Mouse (Mus musculus) embryonic fibroblast, embryonic 13.5 days (primary cell): ENCODE data around the gene Cds1. TPM values are rescaled to one million over a fixed set of nuclear protein-coding genes. Genes with fewer than 3 reads are reported as not detected.

ENCODE experiments used
- H3K27ac ChIP-seq: 2 replicates; pipeline ENCODE4 v1.5.1; 2012; ENCODE audit warnings: low read length, control low read depth, inconsistent platforms; ENCODE audit not compliant: insufficient read depth
- H3K4me1 ChIP-seq: 2 replicates; pipeline ENCODE4 v1.6.1; 2011; ENCODE audit warnings: low read length; ENCODE audit not compliant: control insufficient read depth, insufficient read depth
- H3K4me3 ChIP-seq: 2 replicates; pipeline ENCODE4 v1.5.1; 2011; ENCODE audit warnings: mild to moderate bottlenecking, control low read depth, low read length; ENCODE audit not compliant: insufficient read depth
- CTCF ChIP-seq: IDR thresholded peaks from 2 replicates; pipeline ENCODE4 v1.5.1; 2011; ENCODE audit warnings: mild to moderate bottlenecking, control low read depth, low read length, moderate library complexity, borderline replicate concordance; ENCODE audit not compliant: insufficient read depth
- POLR2A ChIP-seq: IDR thresholded peaks from 2 replicates; pipeline ENCODE4 v1.6.1; 2011; ENCODE audit warnings: low read depth, mild to moderate bottlenecking, control low read depth, low read length, moderate library complexity
- polyA plus RNA-seq: library from polyadenylated mRNA; stranded (reverse); fragments of >200 nt; gene quantifications from 2 replicates; pipeline ENCODE4 v1.2.4, GENCODE M21; 2011; ENCODE audit warnings: low read depth; ENCODE audit not compliant: missing spikeins, insufficient read length

The Cds1 gene
- polyA plus RNA-seq, 1 experiment, result 3.1 TPM

DNA sequence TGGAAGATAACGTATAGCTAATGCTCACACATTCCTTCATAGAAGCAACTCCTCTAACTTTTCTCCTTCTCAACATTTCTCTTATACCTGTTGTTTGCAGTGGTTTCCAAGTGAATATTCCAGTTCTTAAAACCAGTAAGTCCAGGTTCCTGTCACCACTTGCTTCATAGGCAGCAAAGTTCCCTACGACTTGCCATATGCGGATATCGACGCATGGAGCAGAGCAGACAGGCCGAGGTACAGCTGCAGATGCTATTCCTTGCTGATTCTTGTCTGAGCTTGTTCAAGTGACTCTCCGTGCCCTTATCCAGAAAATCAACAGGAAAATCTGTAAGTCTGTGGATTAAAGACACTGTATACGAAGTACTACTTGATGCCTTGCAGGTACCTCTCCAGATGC, 22.5 kb upstream of the Cds1 start:
- TF ChIP-seq CTCF (no peak), POLR2A (no peak)
- Histone ChIP-seq H3K27ac (no peak overlapping the region), H3K4me1 (no peaks in the 10 kb centered on the region), H3K4me3 (no peak overlapping the region)

DNA sequence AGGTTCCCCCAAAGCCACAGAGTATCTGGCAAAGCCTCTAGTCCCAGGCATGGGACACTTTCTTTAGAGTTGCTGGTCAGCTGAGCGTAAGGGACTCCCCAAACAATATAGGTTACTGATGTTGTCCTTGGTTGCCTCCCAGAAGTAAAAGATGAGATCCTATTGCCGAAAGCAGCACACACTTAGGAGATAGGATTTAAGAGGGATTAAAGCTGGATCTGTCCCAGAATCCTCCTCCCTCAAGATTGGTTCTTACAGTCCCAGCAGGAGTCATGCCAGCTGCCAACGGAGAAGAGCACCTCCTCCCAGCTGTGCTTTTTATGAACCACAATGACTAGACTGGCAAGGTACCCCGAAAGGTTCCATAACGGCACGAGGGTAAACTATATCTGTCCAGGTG, 20.0 kb upstream of the Cds1 start:
- Histone ChIP-seq H3K4me1 (no peaks in the 10 kb centered on the region), H3K27ac (no peak overlapping the region), H3K4me3 (no peak overlapping the region)
- TF ChIP-seq POLR2A (no peak), CTCF (no peak)

DNA sequence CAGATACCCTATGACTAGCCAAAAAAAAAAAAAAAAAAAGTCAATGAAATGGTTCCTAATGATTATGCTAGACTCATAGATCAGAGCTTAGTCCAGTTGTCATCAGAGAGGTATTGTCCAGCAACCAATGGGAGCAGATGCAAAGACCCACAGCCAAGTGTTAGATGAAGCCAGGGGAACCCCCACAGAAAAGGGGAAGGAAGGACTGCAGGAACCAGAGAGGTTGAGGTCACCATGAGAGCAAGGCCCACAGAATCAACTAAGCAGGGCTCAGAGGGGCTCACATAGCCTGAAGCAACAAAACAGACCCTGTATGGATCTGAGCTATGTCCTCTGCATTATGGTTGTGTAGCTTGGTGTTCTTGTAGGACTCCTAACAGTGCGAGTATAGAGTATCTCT, 11.2 kb upstream of the Cds1 start:
- Histone ChIP-seq H3K4me3 (no peak overlapping the region), H3K27ac (no peak overlapping the region), H3K4me1 (no peaks in the 10 kb centered on the region; the same call in 1 of the 2 replicates)
- TF ChIP-seq POLR2A, result no peak
- TF ChIP-seq CTCF, result no peak

DNA sequence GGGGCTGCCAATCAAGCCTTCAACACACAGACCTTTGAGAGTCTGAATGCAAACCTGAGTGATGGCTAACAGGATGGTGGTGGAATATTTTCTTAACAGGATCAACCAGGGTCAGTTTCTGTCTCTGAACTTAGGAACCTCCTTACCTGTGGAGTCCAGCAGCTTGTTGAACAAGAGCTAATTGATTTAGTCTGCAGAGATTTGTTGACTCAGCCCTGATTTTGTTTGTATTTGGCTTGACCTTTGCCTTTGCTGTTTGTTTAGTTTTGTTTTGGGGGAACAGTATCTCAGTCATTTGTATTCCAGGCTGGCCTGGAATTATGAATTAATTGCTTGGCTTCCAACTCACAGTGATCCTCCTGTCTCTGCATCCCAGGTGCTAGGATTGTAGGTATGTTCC, 7.3 kb upstream of the Cds1 start:
- no peak overlapping the region for H3K4me3 ChIP-seq
- no peaks in the 10 kb centered on the region; the same call in 1 of the 2 replicates for H3K4me1 ChIP-seq
- no peak overlapping the region for H3K27ac ChIP-seq
- no peak for TF ChIP-seq POLR2A
- TF ChIP-seq CTCF, result no peak

DNA sequence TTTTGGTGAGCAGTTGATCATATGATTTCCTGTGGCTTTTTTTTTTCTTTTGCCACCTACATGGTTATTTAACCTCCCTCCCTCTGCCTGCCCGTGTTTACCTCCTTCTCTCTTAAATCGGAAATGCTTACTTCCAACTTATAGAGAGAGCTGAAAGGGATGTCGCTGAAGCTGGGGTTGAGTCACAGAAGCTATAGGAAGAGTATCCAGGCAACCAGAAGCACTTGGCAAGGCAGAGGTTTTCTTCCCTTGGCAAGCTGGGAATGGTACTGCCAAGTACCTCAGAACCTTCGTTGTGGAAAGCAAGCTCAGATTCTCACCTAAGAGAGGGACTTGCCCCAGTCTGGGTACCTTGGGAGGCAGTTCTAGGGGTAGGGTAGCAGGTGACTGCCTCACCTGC, 3.2 kb upstream of the Cds1 start:
- H3K27ac ChIP-seq, result no peak overlapping the region
- TF ChIP-seq CTCF (no peak), POLR2A (no peak)
- peaks cover 5% of the 10 kb centered on the region; the same call in 1 of the 2 replicates for H3K4me1 ChIP-seq
- no peak overlapping the region for H3K4me3 ChIP-seq

DNA sequence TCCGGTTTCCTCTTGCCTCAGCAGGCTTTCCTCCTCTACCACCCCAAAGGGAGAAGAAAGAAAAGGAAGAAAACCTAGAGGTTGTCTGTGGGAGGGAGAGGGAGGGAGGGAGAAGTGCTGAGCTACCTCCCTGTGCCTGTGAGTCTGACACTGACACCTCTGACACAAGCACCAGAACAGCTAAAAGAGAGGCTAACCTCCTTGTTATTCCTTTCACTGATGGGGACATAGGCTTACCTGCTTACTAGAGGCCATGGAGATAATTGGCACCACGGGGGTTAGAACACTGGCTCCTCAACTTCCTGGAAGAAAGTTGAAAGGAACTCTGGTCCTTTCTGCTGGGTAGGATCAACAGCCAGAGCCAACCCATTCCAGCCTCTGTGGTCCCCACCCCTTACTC, 1.4 kb upstream of the Cds1 start:
- H3K4me3 ChIP-seq, result no peak overlapping the region
- TF ChIP-seq CTCF (no peak), POLR2A (no peak)
- H3K4me1 ChIP-seq, result peaks cover 5% of the 10 kb centered on the region; the same call in 1 of the 2 replicates
- no peak overlapping the region for H3K27ac ChIP-seq

DNA sequence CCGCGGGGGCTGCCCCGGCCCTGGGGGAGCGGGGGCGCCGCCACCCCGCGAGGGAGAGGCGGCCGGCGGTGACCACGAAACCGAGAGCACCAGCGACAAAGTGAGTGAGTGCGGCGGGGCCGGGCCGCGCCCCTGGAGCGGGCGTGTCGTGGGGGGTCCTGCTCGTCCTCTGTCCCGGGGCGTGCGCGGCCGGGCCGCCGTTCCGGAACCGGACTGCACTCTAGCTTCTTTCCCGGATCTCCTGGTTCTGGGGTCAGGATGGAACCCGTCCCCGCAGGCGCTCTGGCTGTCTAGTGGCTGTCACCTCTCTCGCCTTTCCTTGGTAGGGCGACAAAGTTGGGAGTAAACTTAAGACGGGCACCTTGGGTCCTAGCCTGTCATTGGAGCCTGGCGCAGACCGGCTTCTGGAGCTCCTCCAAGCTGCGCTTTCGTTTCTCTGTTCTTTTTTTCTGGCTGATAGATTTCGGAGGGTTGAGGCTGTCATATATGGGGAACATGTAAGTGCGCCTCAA, 516 bp downstream of the Cds1 start:
- Histone ChIP-seq H3K4me3 (peak overlapping the region; percentile 42), H3K4me1 (peaks cover 5% of the 10 kb centered on the region; the same call in 1 of the 2 replicates), H3K27ac (no peak overlapping the region)
- no peak for TF ChIP-seq CTCF
- no peak for TF ChIP-seq POLR2A

DNA sequence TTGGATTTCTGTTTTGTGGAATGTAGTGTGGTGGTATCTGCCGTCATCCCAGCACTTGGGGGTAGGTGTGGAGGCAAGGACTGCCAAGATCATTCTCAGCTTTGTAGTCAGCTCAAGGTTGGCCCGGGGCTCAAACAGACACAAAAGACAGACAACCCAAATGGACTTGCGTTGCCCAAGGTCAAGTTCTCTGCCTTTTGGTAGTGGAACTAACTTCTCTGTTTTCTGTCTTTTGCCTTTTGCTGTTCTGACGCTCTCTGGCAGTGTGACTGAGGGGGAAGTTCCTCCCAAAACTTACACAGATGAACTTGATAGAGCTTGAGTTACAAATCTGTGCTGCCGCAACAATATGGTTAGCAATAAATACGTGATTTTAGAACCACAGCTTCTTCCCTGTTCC, 1.3 kb downstream of the Cds1 start:
- Histone ChIP-seq H3K4me3 (peak overlapping the region; percentile 3), H3K27ac (no peak overlapping the region), H3K4me1 (peaks cover 5% of the 10 kb centered on the region; the same call in 1 of the 2 replicates)
- no peak for TF ChIP-seq POLR2A
- TF ChIP-seq CTCF, result no peak

DNA sequence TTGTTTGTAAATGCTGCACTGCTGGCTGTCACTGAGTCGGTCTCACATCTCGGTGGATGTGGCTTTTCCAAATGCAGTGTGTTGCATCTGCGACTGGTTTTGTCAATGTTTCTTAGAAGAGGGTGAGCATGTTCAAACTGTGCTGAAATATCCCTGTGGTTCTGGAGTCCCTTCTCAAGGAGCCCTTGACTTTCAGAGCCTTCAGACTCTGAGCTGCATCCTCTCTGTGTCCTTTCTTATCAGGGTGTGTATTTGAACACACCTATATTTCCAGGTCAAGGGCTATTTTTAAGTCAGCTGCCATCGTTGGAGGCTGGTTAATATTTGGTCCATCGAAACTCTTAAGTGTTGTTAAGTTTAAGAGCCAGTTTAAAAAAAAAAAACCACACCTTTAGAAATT, 2.2 kb downstream of the Cds1 start:
- H3K27ac ChIP-seq, result no peak overlapping the region
- TF ChIP-seq CTCF (no peak), POLR2A (no peak)
- H3K4me3 ChIP-seq, result no peak overlapping the region
- H3K4me1 ChIP-seq, result peaks cover 5% of the 10 kb centered on the region; the same call in 1 of the 2 replicates

DNA sequence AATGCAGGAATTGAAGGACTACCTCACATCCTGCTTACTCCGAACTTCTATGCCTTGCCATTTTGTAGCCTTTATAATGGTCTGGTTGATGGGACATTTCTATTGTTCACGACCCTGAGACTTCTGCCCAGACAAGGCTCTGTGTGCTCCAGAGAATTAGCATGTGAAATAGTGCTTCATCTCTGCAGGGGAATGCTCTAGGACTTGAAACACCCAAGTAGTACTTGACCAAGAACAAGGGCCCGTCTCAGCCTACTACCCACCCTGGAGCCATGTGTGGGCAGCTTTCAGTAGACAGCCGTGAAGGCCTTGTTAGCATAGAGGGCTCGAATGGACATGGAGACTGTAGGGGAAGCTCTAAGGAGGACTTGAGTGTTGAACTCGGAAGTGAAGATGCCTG, 2.6 kb downstream of the Cds1 start:
- TF ChIP-seq CTCF, result no peak
- Histone ChIP-seq H3K27ac (no peak overlapping the region), H3K4me1 (peaks cover 5% of the 10 kb centered on the region; the same call in 1 of the 2 replicates), H3K4me3 (no peak overlapping the region)

DNA sequence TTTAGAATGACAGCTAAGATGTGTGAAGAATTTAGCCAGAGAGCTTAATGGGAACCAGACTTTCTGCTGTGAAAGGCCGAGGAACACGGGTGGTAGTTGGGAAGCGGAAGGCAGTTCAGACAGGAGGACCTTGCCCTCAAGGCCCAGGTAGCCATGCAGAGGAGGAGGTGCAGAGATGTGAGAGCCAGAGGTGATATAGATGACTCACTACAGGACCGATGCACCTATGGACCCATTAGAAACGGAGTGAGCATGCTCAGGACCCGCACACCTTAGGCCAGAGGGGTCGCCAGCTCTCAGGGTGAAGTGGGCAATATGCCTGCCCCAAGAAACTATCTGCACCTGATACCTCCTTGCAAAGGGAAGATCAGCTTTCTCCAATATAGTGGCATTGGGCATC, 3.6 kb downstream of the Cds1 start:
- no peak for TF ChIP-seq CTCF

More for the DNA sequence above, 3.6 kb downstream of the Cds1 start:
- Histone ChIP-seq H3K27ac (no peak overlapping the region), H3K4me3 (no peak overlapping the region), H3K4me1 (peaks cover 5% of the 10 kb centered on the region; the same call in 1 of the 2 replicates)
